Mouse (Mus musculus) forebrain, embryonic 15.5 days (tissue): ENCODE results near the gene Lmod1. TPM values are rescaled to one million over a fixed set of nuclear protein-coding genes. Genes with fewer than 3 reads are reported as not detected.

Experiments
- ATAC-seq: fragments of 200-750 bp; cut with Nextera tagmentation; replicated peaks from 2 replicates; pipeline ENCODE4 v1.8.0; 2017; ENCODE audit warnings: mild to moderate bottlenecking, moderate TSS enrichment, moderate library complexity
- H3K27ac ChIP-seq: fragments of 300-500 bp; sonication (generic); replicated peaks from 2 replicates; pipeline ENCODE4 v1.5.1; 2015; ENCODE audit warnings: mild to moderate bottlenecking, inconsistent platforms
- H3K27me3 ChIP-seq: fragments of 300-500 bp; sonication (generic); 2 replicates; pipeline ENCODE4 v1.6.1; 2015; ENCODE audit warnings: inconsistent platforms
- H3K36me3 ChIP-seq: fragments of 300-500 bp; sonication (generic); 2 replicates; pipeline ENCODE4 v1.6.1; 2015; ENCODE audit warnings: mild to moderate bottlenecking, inconsistent platforms
- H3K4me1 ChIP-seq: fragments of 300-500 bp; sonication (generic); 2 replicates; pipeline ENCODE4 v1.6.1; 2015; ENCODE audit warnings: inconsistent platforms
- H3K4me2 ChIP-seq: fragments of 300-500 bp; sonication (generic); replicated peaks from 2 replicates; pipeline ENCODE4 v1.6.1; 2015; ENCODE audit warnings: mild to moderate bottlenecking, inconsistent platforms
- H3K4me3 ChIP-seq: fragments of 300-500 bp; sonication (generic); 2 replicates; pipeline ENCODE4 v1.5.1; 2015; ENCODE audit warnings: mild to moderate bottlenecking, inconsistent platforms
- H3K9ac ChIP-seq: fragments of 300-500 bp; sonication (generic); replicated peaks from 2 replicates; pipeline ENCODE4 v1.6.1; 2015; ENCODE audit warnings: mild to moderate bottlenecking, inconsistent platforms
- H3K9me3 ChIP-seq: fragments of 300-500 bp; sonication (generic); 2 replicates; pipeline ENCODE4 v1.6.1; 2016; ENCODE audit warnings: inconsistent platforms
- WGBS: fragments of 180-500 bp; shearing (Covaris S2); methylation state at CpG from one replicate; pipeline ENCODE4 v1.1.7; 2015; ENCODE audit warnings: mixed read lengths; 5-methylcytosine and 5-hydroxymethylcytosine counted together
- polyA plus RNA-seq: library from polyadenylated mRNA; unstranded; fragments of >200 nt; fragmentation: Nextera tagmentation; extraction: Ambion mirVana; gene quantifications from 2 replicates; pipeline ENCODE4 v1.2.1, GENCODE M21; 2015

Gene Lmod1
- polyA plus RNA-seq, result 0.27 and 0.42 TPM in 2 replicates

DNA sequence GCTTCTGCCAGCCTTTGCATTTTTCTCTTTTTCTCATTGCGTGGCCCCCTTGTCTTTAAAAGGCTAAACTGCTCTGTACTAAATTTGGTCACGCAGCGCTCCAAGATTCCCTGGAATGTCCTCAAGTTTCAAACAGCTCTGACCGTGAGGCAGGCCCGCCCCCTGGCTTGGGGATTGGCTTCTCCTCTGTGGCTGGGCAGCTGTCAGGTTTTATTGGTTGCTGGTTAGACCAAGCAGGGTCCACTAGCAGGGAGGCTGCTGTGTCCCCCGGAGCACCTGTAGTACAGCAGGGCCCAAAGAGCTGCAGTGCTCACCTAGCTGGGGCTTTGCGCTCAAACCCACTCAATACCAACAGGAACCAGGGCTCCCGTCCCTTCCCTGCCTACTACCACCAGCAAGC is at the start of gene Lmod1:
TSS of gene Lmod1 (plus strand) at position 237 of the 400 bp plus-strand sequence.
- H3K9ac ChIP-seq, result no peak within 1 kb of the TSS
- 18% methylated on average over 8 of the region's 8 CpGs for WGBS
- H3K4me2 ChIP-seq, result no peak within 1 kb of the TSS
- H3K4me1 ChIP-seq, result no peaks in the 10 kb centered on the region
- H3K27ac ChIP-seq, result no peak within 1 kb of the TSS
- H3K36me3 ChIP-seq, result no peaks in the 10 kb centered on the region
- H3K27me3 ChIP-seq, result no peaks in the 10 kb centered on the region
- H3K9me3 ChIP-seq, result no peaks in the 10 kb centered on the region
- H3K4me3 ChIP-seq, result no peak within 1 kb of the TSS
- no peak for ATAC-seq

- Histone ChIP-seq H3K4me3 (no peak overlapping the region), H3K9ac (no peak overlapping the region), H3K27me3 (no peaks in the 10 kb centered on the region), H3K4me2 (no peak overlapping the region), H3K9me3 (no peaks in the 10 kb centered on the region), H3K36me3 (peaks cover 23% of the 10 kb centered on the region), H3K27ac (no peak overlapping the region), H3K4me1 (peaks cover 30% of the 10 kb centered on the region)
- 53% methylated on average over 9 of the region's 9 CpGs for WGBS
- no peak for ATAC-seq
Observed at GRCm38 (mm10) chr1:135280646-135281045, 44.0 kb upstream of the Lmod1 start.

DNA sequence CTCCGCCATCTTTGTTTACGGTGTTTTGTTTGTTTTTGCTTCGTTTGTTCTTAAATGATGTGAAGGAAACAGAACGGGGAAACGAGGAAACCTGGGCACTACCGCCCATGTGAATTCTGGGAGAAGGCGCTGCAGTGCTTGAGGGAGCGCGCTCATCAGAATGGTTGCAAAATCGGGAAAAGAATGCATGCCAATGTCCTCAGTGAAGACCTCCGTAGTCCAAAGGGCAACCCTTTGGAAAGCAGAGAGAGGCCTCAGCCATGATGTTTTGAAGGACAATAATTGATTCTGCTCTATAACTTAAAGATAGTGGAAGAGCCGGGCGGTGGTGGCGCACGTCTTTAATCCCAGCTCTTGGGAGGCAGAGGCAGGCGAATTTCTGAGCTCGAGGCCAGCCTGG is 42.8 kb upstream of the Lmod1 start:
- Histone ChIP-seq H3K4me2 (no peak overlapping the region), H3K9me3 (no peaks in the 10 kb centered on the region)
- no peak for ATAC-seq

DNA sequence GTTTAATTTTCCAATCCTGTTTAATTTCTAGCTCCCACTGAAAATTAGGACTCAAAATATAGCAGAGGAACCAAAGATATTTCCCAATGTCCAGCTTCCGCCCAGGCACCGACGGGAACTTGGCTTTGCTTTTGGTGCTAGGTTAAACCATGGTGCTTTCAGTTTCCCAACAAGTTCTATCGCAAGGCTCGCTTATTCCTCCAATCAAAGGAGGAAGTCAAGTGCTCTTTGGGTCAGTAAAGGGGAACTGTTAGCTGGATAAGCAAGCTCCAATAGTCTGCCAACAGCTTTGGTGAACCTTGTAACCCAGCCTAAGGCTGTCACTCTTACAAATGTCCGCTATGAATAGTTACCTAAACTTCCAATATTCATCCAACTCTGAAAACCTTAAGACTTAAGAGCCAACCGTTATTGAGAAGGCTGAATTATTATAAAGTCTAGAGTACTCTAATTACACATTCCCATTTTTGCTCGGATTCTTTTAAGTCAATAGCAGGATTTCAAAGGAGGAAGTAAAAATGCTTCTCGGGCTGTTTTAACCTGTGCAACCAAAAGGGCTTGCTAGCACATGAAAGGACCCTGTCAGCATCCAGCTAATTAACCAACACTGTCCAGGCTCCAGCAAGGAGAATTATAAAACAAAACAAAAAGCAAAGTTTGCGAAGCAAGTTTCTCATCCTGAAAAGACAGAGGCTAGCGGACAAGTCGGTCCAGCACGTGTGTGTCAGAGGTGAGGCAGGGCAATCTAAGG is 41.9 kb upstream of the Lmod1 start:
- H3K4me2 ChIP-seq, result peak overlapping the region; percentile 68
- H3K27me3 ChIP-seq, result no peaks in the 10 kb centered on the region
- peaks cover 30% of the 10 kb centered on the region for H3K4me1 ChIP-seq
- no peak for ATAC-seq
- 31% methylated on average over 13 of the region's 13 CpGs for WGBS
- peaks cover 7% of the 10 kb centered on the region; the same call in 1 of the 2 replicates for H3K36me3 ChIP-seq
- H3K9me3 ChIP-seq, result no peaks in the 10 kb centered on the region
- H3K4me3 ChIP-seq, result peak overlapping the region; percentile 82
- peak overlapping the region; percentile 93 for H3K27ac ChIP-seq
- peak overlapping the region; percentile 94 for H3K9ac ChIP-seq

More for the DNA sequence above, 42.8 kb upstream of the Lmod1 start:
- no peaks in the 10 kb centered on the region for H3K27me3 ChIP-seq
- no peak overlapping the region for H3K4me3 ChIP-seq
- no peak overlapping the region for H3K27ac ChIP-seq
- 94% methylated on average over 17 of the region's 17 CpGs for WGBS
- peaks cover 30% of the 10 kb centered on the region for H3K4me1 ChIP-seq
- no peak overlapping the region for H3K9ac ChIP-seq
- H3K36me3 ChIP-seq, result peaks cover 14% of the 10 kb centered on the region

- no peaks in the 10 kb centered on the region for H3K27me3 ChIP-seq
- peak overlapping the region; percentile 82 for H3K4me3 ChIP-seq
- H3K36me3 ChIP-seq, result peaks cover under 1% of the 10 kb centered on the region; the same call in 1 of the 2 replicates
- peak; percentile 82 for ATAC-seq
- H3K4me1 ChIP-seq, result peaks cover 30% of the 10 kb centered on the region
- WGBS, result 0% methylated on average over 48 of the region's 48 CpGs
- H3K27ac ChIP-seq, result peak overlapping the region; percentile 93
- H3K4me2 ChIP-seq, result peak overlapping the region; percentile 68
- peak overlapping the region; percentile 94 for H3K9ac ChIP-seq
- no peaks in the 10 kb centered on the region for H3K9me3 ChIP-seq
Observed at GRCm38 (mm10) chr1:135283287-135283825, 41.3 kb upstream of the Lmod1 start.

GRCm38 (mm10) chr1:135283826-135284291 is 40.7 kb upstream of the Lmod1 start, which contains the start of gene Rnpep:
Gene Rnpep (minus strand): TSS chr1:135284084.
- peak within 1 kb of the TSS; percentile 93 for H3K27ac ChIP-seq
- H3K36me3 ChIP-seq, result no peaks in the 10 kb centered on the region
- ATAC-seq, result peak; percentile 88
- WGBS, result 0% methylated on average over 36 of the region's 39 CpGs
- H3K4me2 ChIP-seq, result peak within 1 kb of the TSS; percentile 68
- H3K9me3 ChIP-seq, result no peaks in the 10 kb centered on the region
- peak within 1 kb of the TSS; percentile 94 for H3K9ac ChIP-seq
- peaks cover 30% of the 10 kb centered on the region for H3K4me1 ChIP-seq
- peak within 1 kb of the TSS; percentile 82 for H3K4me3 ChIP-seq
- no peaks in the 10 kb centered on the region for H3K27me3 ChIP-seq

- 85% methylated on average over 2 of the region's 2 CpGs for WGBS
- H3K27ac ChIP-seq, result no peak overlapping the region
Observed at GRCm38 (mm10) chr1:135286311-135286710, 38.3 kb upstream of the Lmod1 start.

GRCm38 (mm10) chr1:135290908-135291307 is 33.7 kb upstream of the Lmod1 start:
- no peak for ATAC-seq
- WGBS, result 83% methylated on average over 5 of the region's 5 CpGs
- Histone ChIP-seq H3K9me3 (no peaks in the 10 kb centered on the region), H3K36me3 (peaks cover 16% of the 10 kb centered on the region), H3K9ac (no peak overlapping the region), H3K4me3 (no peak overlapping the region), H3K27ac (no peak overlapping the region), H3K27me3 (no peaks in the 10 kb centered on the region), H3K4me2 (no peak overlapping the region), H3K4me1 (no peaks in the 10 kb centered on the region)

More at GRCm38 (mm10) chr1:135286311-135286710, 38.3 kb upstream of the Lmod1 start:
- Histone ChIP-seq H3K36me3 (no peaks in the 10 kb centered on the region), H3K27me3 (no peaks in the 10 kb centered on the region), H3K9me3 (no peaks in the 10 kb centered on the region), H3K4me1 (peaks cover 20% of the 10 kb centered on the region), H3K4me2 (no peak overlapping the region), H3K9ac (no peak overlapping the region), H3K4me3 (no peak overlapping the region)
- ATAC-seq, result no peak

- no peak overlapping the region for H3K9ac ChIP-seq
- 77% methylated on average over 6 of the region's 6 CpGs for WGBS
- H3K4me1 ChIP-seq, result peaks cover 22% of the 10 kb centered on the region
Observed at GRCm38 (mm10) chr1:135311356-135311755, 13.3 kb upstream of the Lmod1 start.

GRCm38 (mm10) chr1:135312201-135312600 is 12.4 kb upstream of the Lmod1 start:
- Histone ChIP-seq H3K36me3 (peaks cover 18% of the 10 kb centered on the region), H3K4me1 (peaks cover 22% of the 10 kb centered on the region), H3K9ac (no peak overlapping the region), H3K27ac (no peak overlapping the region), H3K4me3 (peak overlapping the region; percentile 61), H3K27me3 (no peaks in the 10 kb centered on the region), H3K9me3 (no peaks in the 10 kb centered on the region), H3K4me2 (peak overlapping the region; percentile 84)
- WGBS, result 90% methylated on average over 4 of the region's 4 CpGs
- ATAC-seq, result no peak

More at GRCm38 (mm10) chr1:135311356-135311755, 13.3 kb upstream of the Lmod1 start:
- Histone ChIP-seq H3K27me3 (no peaks in the 10 kb centered on the region), H3K4me3 (no peak overlapping the region), H3K27ac (no peak overlapping the region), H3K36me3 (peaks cover 19% of the 10 kb centered on the region), H3K9me3 (no peaks in the 10 kb centered on the region), H3K4me2 (no peak overlapping the region)
- ATAC-seq, result no peak

- ATAC-seq, result peak; percentile 100
- Histone ChIP-seq H3K4me2 (peak within 1 kb of the TSS; percentile 84), H3K9ac (peak within 1 kb of the TSS; percentile 90), H3K36me3 (peaks cover 10% of the 10 kb centered on the region), H3K4me1 (peaks cover 22% of the 10 kb centered on the region), H3K9me3 (no peaks in the 10 kb centered on the region), H3K4me3 (peak within 1 kb of the TSS; percentile 61), H3K27ac (peak within 1 kb of the TSS; percentile 78), H3K27me3 (no peaks in the 10 kb centered on the region)
- WGBS, result under 1% methylated on average over 51 of the region's 51 CpGs
Observed at GRCm38 (mm10) chr1:135313284-135314031, 11.1 kb upstream of the Lmod1 start, which contains the start of gene Timm17a. Gene Timm17a (minus strand): TSS chr1:135313778.
